Mouse (Mus musculus) adrenal gland, postnatal 25 days (tissue): ENCODE measurements around the gene C1qtnf6. TPM values are rescaled to one million over a fixed set of nuclear protein-coding genes. Genes with fewer than 3 reads are reported as not detected.

Experiments
- DNase-seq: peaks from one replicate; pipeline ENCODE4 v3.0.0; 2021; ENCODE audit warnings: mixed read lengths
- total RNA-seq: library from RNA; stranded (reverse); gene quantifications from 2 replicates; pipeline ENCODE4 v1.2.3, GENCODE M21; 2021

C1qtnf6 gene
- total RNA-seq, 1 experiment from 2014 or later = 59.4 TPM

- DNase-seq = peak; percentile 79
Observed at GRCm38 (mm10) chr15:78514393-78515146, 16.6 kb downstream of the C1qtnf6 start.

GRCm38 (mm10) chr15:78513019-78513418, 18.2 kb downstream of the C1qtnf6 start:
- no peak for DNase-seq

GRCm38 (mm10) chr15:78511951-78512350, 19.3 kb downstream of the C1qtnf6 start:
- no peak for DNase-seq

- DNase-seq = no peak
Observed at GRCm38 (mm10) chr15:78510736-78511135, 20.5 kb downstream of the C1qtnf6 start.

GRCm38 (mm10) chr15:78510121-78510576, 21.1 kb downstream of the C1qtnf6 start:
- DNase-seq = no peak

GRCm38 (mm10) chr15:78509297-78509899, 21.8 kb downstream of the C1qtnf6 start:
- no peak for DNase-seq

GRCm38 (mm10) chr15:78508443-78508842, 22.8 kb downstream of the C1qtnf6 start:
- DNase-seq = no peak

- DNase-seq = no peak
Observed at GRCm38 (mm10) chr15:78505541-78505940, 25.7 kb downstream of the C1qtnf6 start.

- no peak for DNase-seq
Observed at GRCm38 (mm10) chr15:78504816-78505215, 26.4 kb downstream of the C1qtnf6 start.

GRCm38 (mm10) chr15:78504013-78504412, 27.2 kb downstream of the C1qtnf6 start:
- no peak for DNase-seq

GRCm38 (mm10) chr15:78502437-78503132, 28.6 kb downstream of the C1qtnf6 start:
- DNase-seq = no peak

- DNase-seq = no peak
Observed at GRCm38 (mm10) chr15:78494968-78495406, 36.2 kb downstream of the C1qtnf6 start, which contains the start of gene Il2rb. Il2rb (minus strand) TSS chr15:78495271.

GRCm38 (mm10) chr15:78493401-78494010, 37.7 kb downstream of the C1qtnf6 start:
- DNase-seq = no peak

- no peak for DNase-seq
Observed at GRCm38 (mm10) chr15:78491301-78491700, 39.9 kb downstream of the C1qtnf6 start.

- DNase-seq = no peak
Observed at GRCm38 (mm10) chr15:78489906-78490305, 41.3 kb downstream of the C1qtnf6 start.

- DNase-seq = no peak
Observed at GRCm38 (mm10) chr15:78489248-78489647, 42.0 kb downstream of the C1qtnf6 start.

GRCm38 (mm10) chr15:78487066-78487465, 44.1 kb downstream of the C1qtnf6 start:
- no peak for DNase-seq

- no peak for DNase-seq
Observed at GRCm38 (mm10) chr15:78486564-78486963, 44.7 kb downstream of the C1qtnf6 start.

- no peak for DNase-seq
Observed at GRCm38 (mm10) chr15:78483311-78483710, 47.9 kb downstream of the C1qtnf6 start.

- peak; percentile 35 for DNase-seq
Observed at GRCm38 (mm10) chr15:78482518-78482917, 48.7 kb downstream of the C1qtnf6 start.

- DNase-seq = no peak
Observed at GRCm38 (mm10) chr15:78481448-78482000, 49.7 kb downstream of the C1qtnf6 start.

- no peak for DNase-seq
Observed at GRCm38 (mm10) chr15:78480991-78481390, 50.2 kb downstream of the C1qtnf6 start.
